Mouse (Mus musculus): ENCODE results near the gene Cdon.
"Not testable (repeated sequence)": the region's sequence is repeated elsewhere in the genome, so short reads cannot be mapped to it uniquely, and the experiment has no call there.

The Cdon gene

GRCm38 (mm10) chr9:35420805-35421719 is at the start of gene Cdon:
Gene Cdon (plus strand): TSS chr9:35421128.
- DNase-seq, result peak; percentile 93

- DNase-seq, result no peak
Observed at GRCm38 (mm10) chr9:35372324-35373101, 48.4 kb upstream of the Cdon start.

GRCm38 (mm10) chr9:35377916-35378315 is 43.0 kb upstream of the Cdon start:
- DNase-seq, result no peak

GRCm38 (mm10) chr9:35378991-35379390 is 41.9 kb upstream of the Cdon start:
- DNase-seq, result no peak

- DNase-seq, result no peak
Observed at GRCm38 (mm10) chr9:35399896-35400295, 21.0 kb upstream of the Cdon start.

GRCm38 (mm10) chr9:35400398-35400797 is 20.5 kb upstream of the Cdon start:
- no peak for DNase-seq

- no peak for DNase-seq
Observed at GRCm38 (mm10) chr9:35400831-35401230, 20.1 kb upstream of the Cdon start.

GRCm38 (mm10) chr9:35402584-35402991 is 18.3 kb upstream of the Cdon start:
- no peak for DNase-seq

- no peak for DNase-seq
Observed at GRCm38 (mm10) chr9:35403490-35403889, 17.4 kb upstream of the Cdon start.

GRCm38 (mm10) chr9:35405038-35405905 is 15.7 kb upstream of the Cdon start:
- DNase-seq, result no peak

GRCm38 (mm10) chr9:35411225-35411965 is 9.5 kb upstream of the Cdon start:
- no peak for DNase-seq

GRCm38 (mm10) chr9:35411975-35412374 is 9.0 kb upstream of the Cdon start:
- no peak for DNase-seq

GRCm38 (mm10) chr9:35421730-35422235 is 855 bp downstream of the Cdon start:
- no peak for DNase-seq

- DNase-seq, result peak; percentile 5
Observed at GRCm38 (mm10) chr9:35422405-35422941, 1.5 kb downstream of the Cdon start.

- no peak for DNase-seq
Observed at GRCm38 (mm10) chr9:35423265-35423664, 2.3 kb downstream of the Cdon start.

GRCm38 (mm10) chr9:35424671-35425070 is 3.7 kb downstream of the Cdon start:
- no peak for DNase-seq

- DNase-seq, result no peak
Observed at GRCm38 (mm10) chr9:35430476-35430875, 9.5 kb downstream of the Cdon start.

GRCm38 (mm10) chr9:35431396-35431795 is 10.5 kb downstream of the Cdon start:
- DNase-seq, result no peak

- not testable (repeated sequence) for DNase-seq
Observed at GRCm38 (mm10) chr9:35432717-35433297, 11.9 kb downstream of the Cdon start.

- no peak for DNase-seq
Observed at GRCm38 (mm10) chr9:35434340-35434739, 13.4 kb downstream of the Cdon start.

GRCm38 (mm10) chr9:35435565-35435964 is 14.6 kb downstream of the Cdon start:
- no peak for DNase-seq

Data from kidney, adult 9 months (tissue).